Mouse (Mus musculus) liver, embryonic 15.5 days (tissue): Measurements from ENCODE around the gene Nsrp1. TPM values are rescaled to one million over a fixed set of nuclear protein-coding genes. Genes with fewer than 3 reads are reported as not detected.

Source experiments
- ATAC-seq: fragments of 200-750 bp; cut with Nextera tagmentation; 2 replicates; pipeline ENCODE4 v1.8.0; 2017; ENCODE audit warnings: moderate number of reproducible peaks, mild to moderate bottlenecking, moderate library complexity; ENCODE audit not compliant: insufficient read depth
- H3K27ac ChIP-seq: fragments of 300-500 bp; sonication (generic); replicated peaks from 2 replicates; pipeline ENCODE4 v1.5.1; 2015; ENCODE audit warnings: mild to moderate bottlenecking, inconsistent platforms
- H3K27me3 ChIP-seq: fragments of 300-500 bp; sonication (generic); 2 replicates; pipeline ENCODE4 v1.6.1; 2015; ENCODE audit warnings: mild to moderate bottlenecking, inconsistent platforms
- H3K36me3 ChIP-seq: fragments of 300-500 bp; sonication (generic); replicated peaks from 2 replicates; pipeline ENCODE4 v1.6.1; 2015; ENCODE audit warnings: moderate library complexity, mild to moderate bottlenecking, inconsistent platforms
- H3K4me1 ChIP-seq: fragments of 300-500 bp; sonication (generic); replicated peaks from 2 replicates; pipeline ENCODE4 v1.6.1; 2015; ENCODE audit warnings: inconsistent platforms
- H3K4me2 ChIP-seq: fragments of 300-500 bp; sonication (generic); 2 replicates; pipeline ENCODE4 v1.6.1; 2015; ENCODE audit warnings: moderate library complexity, mild to moderate bottlenecking, inconsistent platforms
- H3K4me3 ChIP-seq: fragments of 300-500 bp; sonication (generic); replicated peaks from 2 replicates; pipeline ENCODE4 v1.5.1; 2015; ENCODE audit warnings: mild to moderate bottlenecking, inconsistent platforms
- H3K9ac ChIP-seq: fragments of 300-500 bp; sonication (generic); 2 replicates; pipeline ENCODE4 v1.6.1; 2015; ENCODE audit warnings: moderate library complexity, mild to moderate bottlenecking, inconsistent platforms
- H3K9me3 ChIP-seq: fragments of 300-500 bp; sonication (generic); replicated peaks from 2 replicates; pipeline ENCODE4 v1.6.1; 2016; ENCODE audit warnings: inconsistent platforms
- WGBS: fragments of 180-500 bp; shearing (Covaris S2); methylation state at CpG from one replicate; pipeline ENCODE4 v1.1.7; 2015; ENCODE audit warnings: mixed read lengths; ENCODE audit not compliant: insufficient replicate concordance; 5-methylcytosine and 5-hydroxymethylcytosine counted together
- microRNA counts: library from miRNA; unstranded; fragments of <30 nt; microRNA quantifications from one replicate; lab custom pipeline; 2016
- microRNA-seq: library from miRNA; unstranded; fragments of <30 nt; microRNA quantifications from one replicate; pipeline ENCODE4, GENCODE M21; 2016
- polyA plus RNA-seq: library from polyadenylated mRNA; unstranded; fragments of >200 nt; fragmentation: Nextera tagmentation; extraction: Ambion mirVana; gene quantifications from 2 replicates; pipeline ENCODE4 v1.2.1, GENCODE M21; 2015

The Nsrp1 gene
- polyA plus RNA-seq, 1 experiment from 2014 or later: 21.0 TPM

DNA sequence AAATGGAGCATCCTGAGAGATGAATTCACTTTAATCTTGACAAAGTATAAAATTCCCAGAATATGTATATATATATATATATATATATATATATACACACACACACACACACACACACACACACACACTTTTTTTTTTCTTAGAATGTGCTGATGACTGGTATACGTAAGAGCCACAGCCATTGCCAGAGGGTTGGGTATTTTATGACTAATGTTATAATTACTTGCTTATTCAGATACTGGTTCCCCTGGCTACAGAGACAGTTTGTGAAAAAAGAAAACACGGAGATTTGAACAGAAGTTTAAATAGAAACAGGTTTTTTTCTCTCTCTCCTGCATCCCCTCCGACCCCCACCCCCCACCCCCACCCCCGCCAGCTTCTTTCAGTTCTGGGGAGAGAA lies 72.4 kb downstream of the Nsrp1 start:
- Histone ChIP-seq H3K27me3 (peaks cover 44% of the 10 kb centered on the region), H3K27ac (no peak overlapping the region), H3K9ac (no peak overlapping the region), H3K36me3 (no peaks in the 10 kb centered on the region), H3K4me3 (no peak overlapping the region), H3K4me1 (0 out of 2 replicates have a peak, but pooled peaks cover under 1% of the 10 kb centered on the region), H3K4me2 (no peak overlapping the region), H3K9me3 (no peaks in the 10 kb centered on the region)
- WGBS: 52% methylated on average over 4 of the region's 4 CpGs
- no peak for ATAC-seq

- Histone ChIP-seq H3K9ac (no peak overlapping the region), H3K4me1 (peaks cover 14% of the 10 kb centered on the region), H3K4me3 (no peak overlapping the region), H3K9me3 (no peaks in the 10 kb centered on the region), H3K27me3 (peaks cover 77% of the 10 kb centered on the region), H3K4me2 (no peak overlapping the region), H3K27ac (no peak overlapping the region), H3K36me3 (no peaks in the 10 kb centered on the region)
- WGBS: 52% methylated on average over 1 of the region's 1 CpGs
- no peak for ATAC-seq
These were observed 75.9 kb downstream of the Nsrp1 start for GRCm38 (mm10) chr11:77002361-77002760.

DNA sequence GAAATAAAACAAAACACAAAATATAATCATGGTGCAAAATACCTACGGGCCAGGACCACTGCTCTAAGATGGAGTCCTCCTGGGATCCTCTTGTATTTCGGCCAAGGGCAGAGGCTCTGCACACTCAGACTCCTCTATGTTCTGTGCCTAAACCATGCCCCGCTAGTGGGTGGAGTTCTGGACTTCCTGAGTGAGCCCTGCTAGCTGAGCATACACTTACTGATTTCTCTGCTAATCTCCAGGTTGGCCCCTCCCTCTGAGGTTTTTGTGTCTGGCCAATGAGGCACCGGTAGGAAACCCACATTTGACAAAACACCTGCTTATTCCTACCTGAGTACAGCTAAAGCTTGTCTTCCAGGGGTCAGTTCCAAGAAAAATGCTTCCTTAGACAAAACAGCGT lies 77.5 kb downstream of the Nsrp1 start:
- H3K4me3 ChIP-seq: no peak overlapping the region
- H3K4me1 ChIP-seq: peaks cover 19% of the 10 kb centered on the region
- H3K27me3 ChIP-seq: peaks cover 85% of the 10 kb centered on the region
- H3K4me2 ChIP-seq: no peak overlapping the region
- 33% methylated on average over 5 of the region's 5 CpGs for WGBS
- no peak overlapping the region for H3K9ac ChIP-seq
- H3K27ac ChIP-seq: no peak overlapping the region
- no peaks in the 10 kb centered on the region for H3K36me3 ChIP-seq
- ATAC-seq: no peak
- H3K9me3 ChIP-seq: no peaks in the 10 kb centered on the region

GRCm38 (mm10) chr11:76998705-76999226 lies 79.5 kb downstream of the Nsrp1 start:
- H3K4me2 ChIP-seq: peak overlapping the region; percentile 70
- peaks cover 24% of the 10 kb centered on the region for H3K4me1 ChIP-seq
- peak overlapping the region; percentile 51 for H3K4me3 ChIP-seq
- 11% methylated on average over 24 of the region's 24 CpGs for WGBS
- peaks cover 82% of the 10 kb centered on the region for H3K27me3 ChIP-seq
- H3K27ac ChIP-seq: no peak overlapping the region
- no peaks in the 10 kb centered on the region for H3K9me3 ChIP-seq
- H3K9ac ChIP-seq: no peak overlapping the region
- ATAC-seq: no peak
- H3K36me3 ChIP-seq: no peaks in the 10 kb centered on the region

DNA sequence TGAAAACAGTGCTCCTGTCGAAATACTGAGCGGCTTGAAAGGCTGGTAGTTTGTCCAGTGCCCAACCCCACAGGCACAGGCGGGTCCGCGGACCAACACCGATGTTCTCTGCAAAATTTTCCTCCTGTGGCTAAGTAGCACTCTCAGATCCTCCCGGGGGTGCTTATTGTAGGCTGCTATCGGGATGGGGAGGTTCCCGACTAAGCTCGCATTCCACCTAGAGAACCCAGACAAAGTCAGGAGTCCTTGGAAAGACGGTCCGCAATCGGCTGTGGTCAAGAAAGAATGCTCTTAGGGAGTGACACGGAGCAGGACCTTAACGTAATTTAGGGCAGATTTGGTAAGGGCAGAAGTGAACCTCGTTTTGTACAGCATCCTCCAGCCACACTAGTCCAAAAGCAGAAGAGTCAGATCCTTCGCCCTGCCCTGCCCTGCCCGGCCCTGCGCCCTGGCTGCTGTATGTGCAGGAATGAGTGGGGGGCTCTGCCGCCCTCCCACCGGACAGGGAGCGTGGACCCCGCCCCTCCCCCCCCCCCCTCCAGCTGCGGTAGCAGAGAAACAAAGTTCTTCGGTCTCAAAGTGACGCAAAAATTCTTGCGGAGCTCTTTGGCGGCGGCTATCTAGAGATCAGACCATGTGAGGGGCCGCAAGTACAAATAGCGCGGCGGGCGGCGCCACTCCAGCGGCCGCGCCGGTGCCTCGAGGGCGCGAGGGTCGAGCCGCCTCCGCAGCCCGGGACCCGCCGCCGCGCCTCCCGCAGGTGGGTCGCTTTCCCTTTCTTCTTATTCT lies 80.1 kb downstream of the Nsrp1 start, which contains the start of gene Slc6a4:
Gene Slc6a4, plus strand, starts transcription at position 688 of the 789 bp plus-strand sequence.
- Histone ChIP-seq H3K4me2 (peak within 1 kb of the TSS; percentile 70), H3K4me3 (peak within 1 kb of the TSS; percentile 51), H3K4me1 (peaks cover 24% of the 10 kb centered on the region), H3K9ac (no peak within 1 kb of the TSS), H3K9me3 (no peaks in the 10 kb centered on the region), H3K27me3 (peaks cover 85% of the 10 kb centered on the region), H3K27ac (no peak within 1 kb of the TSS), H3K36me3 (no peaks in the 10 kb centered on the region)
- no peak for ATAC-seq
- under 1% methylated on average over 52 of the region's 52 CpGs for WGBS

GRCm38 (mm10) chr11:76997305-76997704 lies 80.9 kb downstream of the Nsrp1 start:
- H3K4me2 ChIP-seq: peak overlapping the region; percentile 70
- H3K9me3 ChIP-seq: no peaks in the 10 kb centered on the region
- peaks cover 78% of the 10 kb centered on the region for H3K27me3 ChIP-seq
- peak; percentile 60; the same call in 1 of the 2 replicates for ATAC-seq
- 2% methylated on average over 21 of the region's 21 CpGs for WGBS
- H3K27ac ChIP-seq: no peak overlapping the region
- H3K9ac ChIP-seq: no peak overlapping the region
- peak overlapping the region; percentile 51 for H3K4me3 ChIP-seq
- H3K4me1 ChIP-seq: peaks cover 24% of the 10 kb centered on the region
- H3K36me3 ChIP-seq: no peaks in the 10 kb centered on the region

GRCm38 (mm10) chr11:76995966-76996672 lies 82.1 kb downstream of the Nsrp1 start:
- Histone ChIP-seq H3K27ac (no peak overlapping the region), H3K4me1 (peaks cover 24% of the 10 kb centered on the region), H3K36me3 (no peaks in the 10 kb centered on the region), H3K27me3 (peaks cover 67% of the 10 kb centered on the region), H3K4me3 (no peak overlapping the region), H3K4me2 (peak overlapping the region; percentile 70), H3K9me3 (no peaks in the 10 kb centered on the region), H3K9ac (no peak overlapping the region)
- ATAC-seq: no peak
- WGBS: 24% methylated on average over 20 of the region's 20 CpGs

MicroRNAs encoded within 50 kb of the gene (microRNA counts, 519-probe panel; counts per million panel counts)
- microRNA mmu-miR-423-3p (lab: Ali Mortazavi, UCI) (3,345 counts per million, percentile 67 among the panel's probes with 10 or more counts), microRNA mmu-miR-423-5p (lab: Ali Mortazavi, UCI) (3,394 counts per million, percentile 68 among the panel's probes with 10 or more counts)

Small RNA genes within 50 kb of the gene (microRNA-seq; reads per million reads assigned to microRNA genes)
- 6,365 reads per million, percentile 90 among the genes with 10 or more reads in this experiment for gene Mir423

Other genes with a start within 250 kb of the Nsrp1 start
- gene Cpd, start 231.4 kb downstream of the Nsrp1 start, polyA plus RNA-seq: 4.7 and 4.8 TPM in 2 replicates
- not detected in 2 replicates for gene Tmigd1, start 176.3 kb downstream of the Nsrp1 start, polyA plus RNA-seq
- 40.5 and 44.2 TPM in 2 replicates for gene Blmh, start 153.6 kb downstream of the Nsrp1 start, polyA plus RNA-seq
- gene Slc6a4, start 79.8 kb downstream of the Nsrp1 start, polyA plus RNA-seq: 2.1 and 2.4 TPM in 2 replicates
- 0.09 and 0.24 TPM in 2 replicates for gene Efcab5, start 110.5 kb upstream of the Nsrp1 start, polyA plus RNA-seq
- 3.9 and 5.1 TPM in 2 replicates for gene Ssh2, start 137.9 kb upstream of the Nsrp1 start, polyA plus RNA-seq